Mouse (Mus musculus) cortical plate, adult 2 months (tissue): ENCODE data around the gene Tinagl1.

Experiments
- CTCF ChIP-seq: fragments of 200-500 bp; IDR thresholded peaks from 2 replicates; pipeline ENCODE4 v1.5.1; 2011; ENCODE audit warnings: mild to moderate bottlenecking, control low read depth, low read length; ENCODE audit not compliant: insufficient read depth; ENCODE audit errors: extremely low read depth
- POLR2A ChIP-seq: fragments of 200-500 bp; IDR thresholded peaks from 2 replicates; pipeline ENCODE4 v1.6.1; 2011; ENCODE audit warnings: mild to moderate bottlenecking, low read length, control low read depth; ENCODE audit not compliant: insufficient read depth; ENCODE audit errors: extremely low read depth

- TF ChIP-seq CTCF (no peak), POLR2A (no peak)
Observed at GRCm38 (mm10) chr4:130175072-130175711, at the start of gene Tinagl1.
